Mouse (Mus musculus) brain, embryonic 14.5 days (tissue): Measurements from ENCODE around the gene Rbfox2.

Experiments
- CTCF ChIP-seq: fragments of 200-500 bp; IDR thresholded peaks from 2 replicates; pipeline ENCODE4 v1.5.1; 2012; ENCODE audit warnings: inconsistent platforms, mild to moderate bottlenecking, moderate library complexity, borderline replicate concordance; ENCODE audit not compliant: insufficient read depth, insufficient read length; ENCODE audit errors: extremely low read depth
- POLR2A ChIP-seq: fragments of 200-500 bp; IDR thresholded peaks from 2 replicates; pipeline ENCODE4 v1.6.1; 2012; ENCODE audit warnings: mild to moderate bottlenecking, inconsistent platforms, borderline replicate concordance; ENCODE audit not compliant: poor library complexity, insufficient read depth, insufficient read length, severe bottlenecking; ENCODE audit errors: extremely low read depth

GRCm38 (mm10) chr15:77035643-77036042 is 271.2 kb downstream of the Rbfox2 start:
- TF ChIP-seq CTCF, result no peak
- no peak for TF ChIP-seq POLR2A
